Mouse (Mus musculus): Measurements from ENCODE around the gene Ism2.

GRCm38 (mm10) chr12:87330213-87330612, 30.7 kb upstream of the Ism2 start:
- TF ChIP-seq CTCF (IDR thresholded peaks at IDR 0.05; ENCODE audit: control insufficient read depth, insufficient read depth, insufficient replicate concordance, low read depth, low read length), result no peak
- no peak for TF ChIP-seq POLR2A (IDR thresholded peaks at IDR 0.05; ENCODE audit: control insufficient read depth, low read depth, low read length)
